Mouse (Mus musculus): Measurements from ENCODE around the gene Tax1bp1.
"Not testable (repeated sequence)": the region's sequence is repeated elsewhere in the genome, so short reads cannot be mapped to it uniquely, and the experiment has no call there.

Gene Tax1bp1

DNA sequence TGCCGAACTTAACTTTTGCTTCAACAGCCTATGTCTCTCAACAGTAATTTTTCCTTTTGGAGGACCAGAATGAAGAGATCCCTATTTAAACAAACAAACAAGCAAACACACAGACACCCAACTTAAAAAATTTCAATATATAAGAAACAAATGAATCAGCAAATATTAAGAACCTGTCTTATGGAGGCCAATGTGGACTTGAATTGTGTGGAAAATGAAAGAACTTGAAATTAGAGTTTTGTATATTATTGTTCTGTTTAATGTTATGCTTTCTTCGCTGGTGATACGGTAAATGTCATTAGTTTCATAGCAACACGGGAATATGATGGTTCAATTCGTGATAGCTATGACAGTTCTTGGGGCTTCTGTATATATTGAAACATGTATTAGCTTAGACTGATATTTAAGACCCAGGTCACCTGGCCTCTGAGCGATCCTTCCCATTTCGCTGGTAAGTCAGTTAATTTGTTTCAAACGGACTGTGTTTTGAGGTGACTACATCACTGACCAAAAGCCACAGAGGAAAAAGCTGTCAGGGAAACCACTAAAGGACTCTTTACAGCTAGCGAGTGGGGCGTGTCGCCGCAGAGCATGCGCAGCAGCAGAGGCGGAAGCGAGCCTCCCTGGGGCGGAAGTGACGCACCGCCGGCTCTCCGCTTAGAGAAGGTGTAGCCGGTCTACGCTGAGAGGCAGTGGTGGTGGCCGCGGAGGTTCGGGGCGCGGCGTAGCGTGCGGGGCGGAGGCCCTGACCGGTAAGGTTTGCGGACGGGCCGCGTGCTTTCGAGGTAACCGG is at the start of gene Tax1bp1:
Gene Tax1bp1, plus strand, starts transcription at position 626 of the 793 bp plus-strand sequence.
- DNase-seq: peak; percentile 92

DNA sequence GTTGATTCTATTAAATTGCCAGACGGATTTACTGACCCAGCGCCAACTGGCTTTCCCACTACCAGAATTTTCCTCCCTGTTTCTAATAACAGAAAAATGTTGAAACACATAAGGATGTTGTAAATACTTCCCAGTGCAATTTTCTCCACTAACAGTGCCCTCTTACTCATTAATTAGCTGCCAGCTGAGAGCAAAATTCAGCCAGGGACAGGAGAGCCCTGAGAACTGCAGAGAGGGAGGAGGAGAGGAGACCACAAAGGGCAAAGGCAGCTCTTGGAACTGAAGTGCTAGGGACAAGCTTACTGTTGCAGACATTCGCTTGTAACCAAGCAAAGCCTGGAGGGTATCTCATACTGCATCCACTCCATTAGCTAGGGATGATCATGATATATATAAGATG is 45.9 kb upstream of the Tax1bp1 start:
- no peak for DNase-seq

DNA sequence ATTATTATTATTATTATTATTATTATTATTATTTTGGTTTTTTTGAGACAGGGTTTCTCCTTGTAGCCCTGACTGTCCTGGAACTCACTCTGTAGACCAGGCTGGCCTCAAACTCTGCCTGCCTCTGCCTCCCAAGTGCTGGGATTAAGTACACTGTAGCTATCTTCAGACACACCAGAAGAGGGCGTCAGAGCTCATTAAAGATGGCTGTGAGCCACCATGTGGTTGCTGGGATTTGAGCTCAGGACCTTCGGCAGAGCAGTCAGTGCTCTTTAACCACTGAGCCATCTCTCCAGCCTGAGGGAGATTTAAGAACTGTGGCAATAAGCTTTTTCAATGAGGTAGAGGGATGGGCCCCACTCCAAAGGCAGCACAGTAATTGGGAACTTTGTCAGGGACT is 43.7 kb upstream of the Tax1bp1 start:
- not testable (repeated sequence) for DNase-seq

DNA sequence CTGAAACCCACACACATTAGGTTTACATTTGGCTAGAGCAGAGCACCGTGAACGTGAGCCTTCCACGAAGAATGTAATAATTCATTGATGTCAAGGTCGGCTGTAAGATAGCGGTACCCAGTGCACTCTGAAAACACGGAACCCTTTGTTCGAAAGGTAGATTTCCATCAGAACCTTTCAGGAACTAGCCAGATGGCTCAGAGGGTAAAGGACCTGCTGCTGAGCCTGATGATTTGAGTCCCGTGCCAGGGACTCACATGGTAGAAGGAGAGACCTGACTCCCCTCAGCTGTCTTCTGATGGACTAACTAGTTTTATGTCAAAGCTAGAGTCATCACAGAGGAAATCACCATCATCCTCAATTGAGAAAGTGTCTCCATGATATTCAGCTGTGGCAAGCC is 41.7 kb upstream of the Tax1bp1 start:
- no peak for DNase-seq

DNA sequence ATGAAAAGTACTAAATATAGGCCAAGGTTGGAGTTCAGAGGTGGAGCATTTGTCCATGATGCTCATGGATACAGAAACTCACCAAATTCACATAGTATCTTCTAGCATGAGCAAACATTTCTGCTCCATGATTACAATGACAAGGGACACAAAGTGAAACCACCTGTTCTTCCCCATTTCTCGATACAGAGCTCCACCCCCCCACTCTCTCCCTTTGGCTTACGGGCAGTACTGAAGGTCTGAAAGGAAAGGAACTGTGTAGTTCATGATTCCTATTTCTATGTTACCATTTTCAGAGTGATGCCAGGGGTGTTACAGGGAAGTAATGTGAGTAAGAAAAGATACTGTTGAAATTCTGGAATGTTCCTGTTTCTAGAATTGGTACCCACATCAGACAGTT is 41.0 kb upstream of the Tax1bp1 start:
- DNase-seq: no peak

DNA sequence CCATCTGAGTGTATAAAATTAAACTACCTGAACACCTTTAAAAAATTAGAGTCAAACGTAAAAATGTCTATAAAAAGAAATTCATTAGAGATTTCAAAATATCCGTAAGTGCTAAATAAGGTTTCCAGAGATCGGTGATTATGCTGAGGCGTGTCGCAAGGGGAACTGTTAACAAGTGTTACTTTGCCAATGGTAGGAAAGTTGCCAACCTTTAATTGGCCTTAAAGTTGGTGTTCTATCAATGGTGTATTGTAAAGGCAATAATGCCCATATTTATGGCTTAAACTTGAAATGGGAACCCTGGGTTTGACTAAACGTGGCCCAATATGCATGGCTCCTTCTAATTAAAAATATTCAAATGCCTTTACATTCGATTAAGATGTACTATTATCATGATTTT is 39.8 kb upstream of the Tax1bp1 start:
- no peak for DNase-seq

DNA sequence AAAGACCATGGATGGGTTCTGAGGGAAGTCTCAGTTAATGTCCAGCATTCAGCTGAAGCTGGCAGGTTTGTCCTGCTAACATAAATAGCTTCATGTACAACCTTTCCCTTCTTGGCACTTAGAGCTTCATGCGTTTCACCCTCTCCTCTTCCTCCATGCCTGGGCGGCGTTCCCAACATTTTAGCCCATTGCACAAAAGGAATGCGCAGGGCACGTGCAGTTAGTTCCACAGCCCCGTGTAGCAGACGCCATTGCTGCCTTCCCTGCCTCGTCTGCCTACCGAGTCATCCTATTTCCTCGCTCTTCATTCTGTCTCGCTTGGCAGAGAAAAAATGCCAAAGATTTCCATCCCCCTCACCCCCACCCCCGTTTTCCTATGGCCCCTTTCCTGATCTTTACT is 39.0 kb upstream of the Tax1bp1 start:
- no peak for DNase-seq

DNA sequence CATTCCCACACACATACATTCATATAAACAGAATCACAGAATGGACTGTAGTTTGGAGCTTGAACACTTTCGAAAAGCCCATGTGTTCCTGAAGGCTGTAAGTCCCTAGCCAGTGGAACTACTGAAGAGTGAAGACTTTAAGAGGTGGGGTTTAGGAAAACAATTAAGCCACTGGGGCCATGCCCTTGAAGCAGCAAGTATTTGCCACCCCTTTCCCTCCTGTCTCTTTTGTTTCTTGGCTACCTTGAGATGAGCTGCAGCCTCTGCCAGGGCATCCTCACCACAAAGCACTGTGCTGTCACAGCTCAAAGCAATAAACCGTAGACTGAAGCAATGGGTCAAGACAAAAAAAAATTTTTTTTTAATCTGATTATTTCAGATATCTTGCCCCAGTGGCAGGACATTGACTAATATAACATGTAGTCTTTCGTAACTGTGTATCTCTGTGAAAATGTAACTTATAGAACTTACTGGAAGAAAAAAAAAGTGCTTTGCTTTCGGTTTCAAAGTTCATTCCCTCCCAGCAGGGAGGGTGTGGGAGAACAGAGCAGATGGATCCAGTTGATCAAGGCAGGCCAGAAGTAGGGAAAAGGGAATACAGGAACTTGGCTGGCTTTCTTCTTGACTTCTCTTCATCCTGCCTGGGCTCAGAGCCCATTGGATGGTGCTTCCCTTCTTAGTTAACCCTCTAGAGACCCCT is 38.2 kb upstream of the Tax1bp1 start:
- DNase-seq: no peak

DNA sequence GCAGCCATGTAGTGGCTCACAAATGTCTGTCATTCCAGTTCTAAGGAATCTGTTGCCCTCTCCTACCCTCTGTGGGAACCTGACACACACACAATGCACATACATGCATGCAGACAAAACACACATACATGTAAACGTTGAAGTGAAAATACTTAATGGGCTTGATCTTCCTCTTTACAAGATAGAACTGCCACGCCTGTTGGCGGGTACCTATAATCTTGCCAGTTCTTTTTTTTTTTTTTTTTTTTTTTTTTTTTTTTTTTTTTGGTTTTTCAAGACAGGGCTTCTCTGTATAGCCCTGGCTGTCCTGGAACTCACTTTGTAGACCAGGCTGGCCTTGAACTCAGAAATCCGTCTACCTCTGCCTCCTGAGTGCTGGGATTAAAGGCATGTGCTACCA is 36.0 kb upstream of the Tax1bp1 start:
- not testable (repeated sequence) for DNase-seq

DNA sequence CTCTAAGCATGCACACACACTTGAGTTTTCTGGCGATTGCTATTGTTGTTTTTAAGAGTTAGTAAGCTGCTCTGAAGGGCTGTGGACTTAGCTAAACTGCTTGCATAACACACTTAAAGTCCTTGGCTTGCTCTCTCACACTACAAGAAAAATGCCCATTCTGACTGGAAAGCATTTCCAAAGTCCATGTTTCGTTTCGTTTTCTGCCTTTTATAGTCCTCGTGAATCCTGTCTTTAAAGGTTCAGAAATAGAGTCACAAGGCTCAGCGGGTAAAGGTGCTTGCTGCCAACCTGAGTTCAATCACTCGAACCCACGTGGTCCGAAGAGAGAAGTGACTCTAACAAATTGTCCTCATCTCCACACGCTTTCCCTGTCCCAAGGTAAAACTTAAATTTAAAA is 34.0 kb upstream of the Tax1bp1 start:
- DNase-seq: no peak

DNA sequence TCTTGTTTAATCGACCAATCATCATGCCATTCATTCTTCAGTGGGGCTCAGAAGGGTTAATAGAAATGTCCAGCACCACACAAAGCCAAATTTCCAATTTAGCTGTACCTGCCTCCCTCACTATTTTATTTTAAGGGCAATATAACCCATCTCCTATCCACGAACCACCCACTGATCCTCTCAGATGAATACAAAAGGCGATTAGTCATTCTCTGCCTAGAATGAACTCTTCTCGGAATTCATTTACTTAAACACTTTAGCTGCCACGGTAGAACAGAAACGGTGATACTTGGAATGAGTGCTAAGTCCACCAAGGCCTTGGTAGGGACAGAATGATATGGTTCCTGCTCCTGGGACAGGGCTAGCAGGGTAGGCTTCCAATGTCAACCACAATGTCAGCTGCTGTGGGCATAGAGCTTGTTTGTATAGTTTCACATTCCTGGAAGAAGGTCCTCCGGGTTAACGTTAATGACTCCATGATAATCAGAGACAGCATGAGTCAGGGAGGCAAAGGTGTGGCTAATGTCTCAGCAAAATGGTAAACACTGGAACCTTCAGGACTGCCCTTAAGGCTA is 33.0 kb upstream of the Tax1bp1 start:
- no peak for DNase-seq

DNA sequence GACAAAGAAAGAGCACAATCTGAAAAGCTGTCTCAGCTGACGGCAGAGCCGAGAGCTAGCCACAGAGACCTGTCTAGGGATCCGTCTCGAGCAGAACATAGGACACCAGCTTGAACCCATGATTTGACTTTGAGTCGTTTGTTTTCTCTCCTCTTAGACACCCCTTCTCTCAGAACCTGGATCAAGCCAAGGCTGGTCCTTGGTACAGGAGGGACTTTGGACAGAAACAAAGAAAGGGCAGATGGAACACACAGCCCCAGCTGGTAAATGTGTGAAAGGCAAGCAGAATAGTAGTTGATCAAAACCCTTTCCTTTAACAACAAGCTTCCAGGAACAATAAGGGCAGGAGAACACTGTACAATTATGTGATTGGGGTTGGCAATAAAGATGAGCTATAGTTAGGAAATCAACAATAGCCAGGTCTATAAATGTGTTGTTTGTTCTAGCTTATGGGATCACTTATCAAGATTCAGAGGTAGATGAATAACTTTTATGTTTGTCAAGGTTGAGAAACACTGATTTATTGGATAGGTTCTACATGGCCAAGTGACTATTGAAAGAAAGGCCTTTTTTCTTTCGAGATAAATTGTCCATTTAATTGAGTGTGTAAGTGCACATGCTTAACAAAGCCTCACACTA is 31.6 kb upstream of the Tax1bp1 start:
- DNase-seq: no peak

DNA sequence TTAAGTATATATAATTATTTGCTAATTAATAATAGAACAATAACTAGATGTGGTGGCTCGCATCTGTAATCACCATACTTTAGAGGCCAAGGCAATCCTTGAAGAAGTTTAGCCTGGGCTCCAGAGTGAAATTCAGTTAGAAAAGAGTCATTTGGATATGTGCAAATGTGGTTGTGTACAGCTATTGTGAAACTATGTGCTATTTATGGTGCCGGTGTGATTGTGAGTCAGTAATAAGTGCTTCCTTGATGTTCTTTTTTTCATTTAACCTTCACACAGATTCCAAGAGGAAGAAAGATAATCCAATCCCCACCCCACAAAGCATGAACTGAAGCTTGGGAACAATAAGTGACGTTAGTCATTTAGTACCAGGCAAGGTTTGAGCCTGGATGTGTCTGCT is 30.9 kb upstream of the Tax1bp1 start:
- DNase-seq: no peak

DNA sequence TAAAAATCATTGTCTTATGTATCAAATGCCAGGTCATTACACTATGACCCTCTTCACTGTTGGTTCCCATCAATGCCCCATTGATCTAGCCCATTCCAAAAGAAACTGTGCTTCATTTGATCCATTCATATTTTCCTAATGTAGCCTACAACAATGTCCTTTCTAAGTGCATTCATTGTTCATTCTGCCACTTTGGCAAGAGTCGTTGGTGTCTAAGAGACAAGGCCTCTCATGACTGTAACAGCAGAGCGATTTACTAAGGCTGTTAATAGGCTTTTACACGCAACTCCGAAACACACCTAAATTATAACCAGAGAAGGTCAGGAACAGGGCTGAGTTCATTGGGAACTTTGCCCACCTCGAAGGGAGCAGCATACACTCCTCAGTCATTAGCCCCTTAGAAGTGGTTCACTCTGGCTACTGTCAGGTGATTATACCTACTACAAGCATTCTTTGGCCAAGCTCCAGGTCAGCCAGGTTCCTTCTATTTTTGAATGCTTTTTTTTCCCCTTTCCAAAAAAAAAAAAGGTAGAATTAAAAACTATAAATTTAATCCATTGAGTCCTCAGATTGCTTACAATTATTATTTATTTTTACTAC is 26.5 kb upstream of the Tax1bp1 start:
- no peak for DNase-seq

DNA sequence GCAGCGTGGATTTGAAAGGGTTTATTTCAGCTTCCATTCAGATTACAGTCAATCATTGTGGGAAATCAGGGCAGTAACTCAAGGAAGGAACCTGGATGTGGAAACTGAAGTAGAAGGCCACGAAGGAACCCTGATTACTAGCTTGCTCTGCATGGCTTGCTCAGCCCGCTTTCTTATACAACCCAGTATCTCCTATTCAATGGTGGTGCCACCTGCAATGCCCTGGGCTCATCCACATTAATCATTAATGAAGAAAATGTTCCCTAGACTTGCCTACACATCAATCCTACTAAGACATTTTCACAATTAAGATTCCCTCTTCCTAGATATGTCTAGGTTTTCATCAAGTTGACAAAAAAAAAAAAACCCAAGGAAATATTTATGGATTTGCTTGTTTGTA is 23.2 kb upstream of the Tax1bp1 start:
- no peak for DNase-seq

DNA sequence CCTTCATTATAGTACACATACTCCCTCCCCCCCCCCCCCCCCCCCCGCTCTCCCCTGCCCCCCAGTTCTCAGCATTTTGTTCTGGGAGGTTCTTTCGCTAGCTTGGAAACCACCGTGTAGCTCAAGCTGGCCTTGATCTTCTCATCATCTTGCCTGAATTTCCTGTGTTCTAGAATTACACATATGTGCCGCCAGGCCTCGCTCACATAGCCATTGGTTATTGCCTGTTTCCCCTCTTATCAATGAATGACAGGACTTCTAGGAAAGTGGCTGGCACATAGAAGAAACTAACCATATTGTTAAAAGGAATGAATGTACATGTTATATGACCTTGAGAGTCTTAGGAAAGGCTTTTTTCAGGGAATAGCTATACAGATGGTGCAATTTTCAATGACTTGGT is 21.7 kb upstream of the Tax1bp1 start:
- DNase-seq: no peak

DNA sequence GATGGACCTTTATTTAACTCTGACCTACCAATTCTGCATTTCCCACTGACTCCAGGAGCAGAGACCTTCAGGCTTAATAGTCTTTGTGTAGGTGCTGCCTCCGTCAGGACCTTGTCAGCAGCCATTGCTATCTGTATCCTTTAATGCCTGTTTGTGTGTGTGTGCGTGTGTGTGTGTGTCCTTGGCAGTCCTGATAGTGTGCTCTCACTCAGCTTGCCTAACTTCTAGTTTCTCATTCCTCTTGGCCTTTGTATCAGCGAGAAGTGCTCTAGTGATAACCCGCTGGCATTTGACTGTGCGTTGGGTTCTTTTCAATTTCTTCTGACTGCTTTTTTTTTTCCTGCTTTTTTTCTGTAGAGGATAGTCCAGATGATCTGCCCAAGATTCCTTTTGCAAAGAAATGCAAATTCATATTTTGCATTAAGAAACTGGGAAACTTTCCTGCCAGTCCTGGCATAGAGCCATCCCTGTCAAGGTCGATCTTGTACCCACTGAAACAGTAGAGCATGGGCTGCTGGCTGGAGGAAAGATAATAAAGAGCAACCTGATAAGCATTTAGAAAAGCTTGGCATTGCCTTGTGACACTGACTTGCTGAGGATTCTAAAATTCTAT is 21.0 kb upstream of the Tax1bp1 start:
- no peak for DNase-seq

DNA sequence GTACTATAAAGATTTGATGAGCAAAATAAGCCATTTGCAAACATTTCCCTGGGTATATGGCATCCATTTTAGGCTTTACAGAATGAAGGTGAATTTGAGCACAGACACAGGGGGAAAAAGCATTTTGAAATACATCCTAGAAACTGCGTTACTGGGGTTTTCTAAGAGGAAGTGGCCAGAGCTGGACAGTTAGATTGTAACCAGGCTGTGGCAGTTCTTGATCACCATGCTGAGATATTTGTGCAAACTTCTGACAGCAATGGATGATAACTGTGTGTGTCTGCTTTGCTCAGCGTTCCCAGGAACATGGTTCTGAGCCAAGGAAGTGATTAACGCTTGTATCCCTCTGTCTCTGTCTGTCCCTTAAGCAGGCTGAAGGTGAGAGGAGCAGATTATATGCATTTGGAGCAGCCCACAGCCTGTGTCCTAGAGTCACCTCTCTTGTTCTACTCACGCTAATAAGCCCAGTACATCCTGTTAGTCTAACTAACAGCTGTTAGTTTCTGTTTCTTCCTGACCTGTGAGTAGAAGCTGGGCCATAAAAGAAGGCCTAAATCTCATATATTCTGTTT is 15.5 kb upstream of the Tax1bp1 start:
- DNase-seq: no peak

DNA sequence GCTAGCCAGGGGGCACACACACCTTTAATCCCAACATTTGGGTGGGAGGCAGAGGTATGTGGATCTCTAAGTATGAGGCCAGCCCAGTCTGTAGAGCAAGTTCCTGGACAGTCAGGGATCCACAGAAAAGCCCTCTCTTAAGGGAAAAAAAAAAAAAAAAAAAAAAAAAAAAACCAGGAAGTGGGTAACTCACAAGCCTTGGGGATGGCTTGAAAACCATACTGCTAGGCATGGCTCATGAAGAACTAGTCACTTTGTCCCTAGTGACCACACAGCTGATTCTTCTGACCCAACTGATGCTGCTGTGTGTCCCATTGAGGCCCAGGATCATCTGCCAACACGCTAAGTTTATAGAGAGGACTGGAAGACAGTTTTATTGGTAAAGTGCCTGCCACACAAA is 14.5 kb upstream of the Tax1bp1 start:
- DNase-seq: no peak

DNA sequence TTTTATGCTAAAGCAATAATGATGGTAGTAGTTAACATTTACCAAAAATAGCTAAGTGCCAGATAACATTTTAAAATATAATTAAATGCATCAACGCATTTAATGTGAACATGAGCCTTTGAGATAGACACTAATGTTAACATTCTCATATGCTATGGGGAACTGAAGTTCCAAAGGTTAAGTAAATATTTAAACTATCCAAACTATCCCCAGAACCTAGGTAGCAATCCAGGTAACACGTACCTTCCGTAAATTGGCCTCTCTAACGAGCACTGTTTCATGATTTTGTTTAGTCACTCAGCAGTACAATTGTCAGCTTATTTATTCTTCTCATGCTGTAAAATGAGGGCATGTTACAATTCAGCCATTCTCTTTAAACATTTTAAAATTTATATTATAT is 13.6 kb upstream of the Tax1bp1 start:
- DNase-seq: no peak

DNA sequence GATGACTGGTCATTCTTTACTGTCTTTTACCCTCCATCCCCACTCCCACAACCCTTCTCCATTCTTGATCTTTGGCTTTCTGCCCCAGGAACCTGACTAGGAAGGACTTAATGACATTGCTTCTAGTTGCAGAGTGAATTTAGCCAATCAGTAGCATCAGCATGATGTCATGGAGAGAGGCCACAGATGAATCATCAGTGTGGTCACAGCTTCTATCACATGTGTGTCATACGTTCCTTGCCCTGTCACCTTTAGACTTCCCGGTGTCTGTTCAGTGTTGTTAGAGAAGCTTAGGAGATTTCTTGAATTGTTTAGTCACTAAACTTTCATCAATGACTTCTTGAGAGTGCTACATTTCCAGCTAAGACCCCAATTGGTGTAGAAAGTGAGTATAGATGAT is 10.3 kb upstream of the Tax1bp1 start:
- DNase-seq: no peak

DNA sequence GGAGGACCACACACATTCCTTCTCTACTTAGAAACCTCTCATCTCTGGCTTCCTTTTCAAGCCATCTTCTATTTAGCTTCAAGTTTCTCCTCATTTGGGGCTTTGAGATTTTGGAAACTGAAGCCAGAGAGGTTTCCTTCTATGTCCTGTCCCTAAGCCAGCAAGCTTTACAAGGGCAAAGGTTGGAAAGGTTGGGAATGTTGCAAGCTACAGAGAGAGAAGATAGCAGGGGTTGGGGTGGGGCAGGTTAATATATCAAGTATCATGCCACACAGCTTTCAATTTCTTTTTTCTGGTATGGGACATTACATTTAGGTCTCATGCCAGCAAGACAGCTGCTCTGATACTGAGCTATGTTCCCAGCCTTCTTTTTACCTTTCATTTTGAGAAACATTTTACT is 8.2 kb upstream of the Tax1bp1 start:
- DNase-seq: no peak

DNA sequence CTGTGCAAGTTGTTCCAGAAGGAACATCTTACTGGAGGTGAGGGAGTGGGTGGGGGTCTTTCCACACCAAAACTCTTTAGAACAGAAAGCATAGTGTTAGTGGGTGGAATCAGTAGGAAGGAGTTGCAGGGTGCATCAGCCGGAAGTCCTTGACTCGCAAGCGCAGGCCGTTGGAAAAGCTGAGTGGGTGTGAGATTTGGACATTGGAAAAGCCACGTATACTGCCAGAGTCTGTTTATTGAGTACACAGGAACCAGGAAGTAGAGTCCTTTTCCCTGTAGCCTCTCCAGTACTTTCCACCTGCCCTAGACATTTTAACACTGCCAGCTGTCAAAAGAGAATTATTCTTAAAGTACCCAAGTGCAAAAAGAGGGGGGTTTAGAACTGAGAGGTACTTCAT is 5.7 kb upstream of the Tax1bp1 start:
- DNase-seq: no peak
